Mouse (Mus musculus) midbrain, embryonic 12.5 days (tissue): ENCODE results near the gene Actg2. TPM values are rescaled to one million over a fixed set of nuclear protein-coding genes. Genes with fewer than 3 reads are reported as not detected.

Source experiments
- ATAC-seq: fragments of 200-750 bp; cut with Nextera tagmentation; 2 replicates; pipeline ENCODE4 v1.8.0; 2017; ENCODE audit warnings: low read depth, moderate TSS enrichment, moderate library complexity; ENCODE audit not compliant: low FRiP score
- H3K27ac ChIP-seq: fragments of 300-500 bp; sonication (generic); replicated peaks from 2 replicates; pipeline ENCODE4 v1.5.1; 2016; ENCODE audit warnings: mild to moderate bottlenecking
- H3K27me3 ChIP-seq: fragments of 300-500 bp; sonication (generic); 2 replicates; pipeline ENCODE4 v1.6.1; 2016; ENCODE audit warnings: mild to moderate bottlenecking
- H3K36me3 ChIP-seq: fragments of 300-500 bp; sonication (generic); 2 replicates; pipeline ENCODE4 v1.6.1; 2016
- H3K4me1 ChIP-seq: fragments of 300-500 bp; sonication (generic); 2 replicates; pipeline ENCODE4 v1.6.1; 2016
- H3K4me2 ChIP-seq: fragments of 300-500 bp; sonication (generic); replicated peaks from 2 replicates; pipeline ENCODE4 v1.6.1; 2016; ENCODE audit warnings: mild to moderate bottlenecking, moderate library complexity
- H3K4me3 ChIP-seq: fragments of 300-500 bp; sonication (generic); 2 replicates; pipeline ENCODE4 v1.5.1; 2016; ENCODE audit warnings: mild to moderate bottlenecking
- H3K9ac ChIP-seq: fragments of 300-500 bp; sonication (generic); replicated peaks from 2 replicates; pipeline ENCODE4 v1.6.1; 2016; ENCODE audit warnings: mild to moderate bottlenecking, moderate library complexity
- H3K9me3 ChIP-seq: fragments of 300-500 bp; sonication (generic); 2 replicates; pipeline ENCODE4 v1.6.1; 2016; ENCODE audit warnings: mild to moderate bottlenecking
- WGBS: fragments of 180-500 bp; shearing (Covaris S2); methylation state at CpG from one replicate; pipeline ENCODE4 v1.1.7; 2016; 5-methylcytosine and 5-hydroxymethylcytosine counted together
- polyA plus RNA-seq: library from polyadenylated mRNA; unstranded; fragments of >200 nt; fragmentation: Nextera tagmentation; extraction: Ambion mirVana; gene quantifications from 2 replicates; pipeline ENCODE4 v1.2.1, GENCODE M21; 2016

Actg2 gene
- polyA plus RNA-seq, 1 experiment from 2014 or later: 6.2 TPM

DNA sequence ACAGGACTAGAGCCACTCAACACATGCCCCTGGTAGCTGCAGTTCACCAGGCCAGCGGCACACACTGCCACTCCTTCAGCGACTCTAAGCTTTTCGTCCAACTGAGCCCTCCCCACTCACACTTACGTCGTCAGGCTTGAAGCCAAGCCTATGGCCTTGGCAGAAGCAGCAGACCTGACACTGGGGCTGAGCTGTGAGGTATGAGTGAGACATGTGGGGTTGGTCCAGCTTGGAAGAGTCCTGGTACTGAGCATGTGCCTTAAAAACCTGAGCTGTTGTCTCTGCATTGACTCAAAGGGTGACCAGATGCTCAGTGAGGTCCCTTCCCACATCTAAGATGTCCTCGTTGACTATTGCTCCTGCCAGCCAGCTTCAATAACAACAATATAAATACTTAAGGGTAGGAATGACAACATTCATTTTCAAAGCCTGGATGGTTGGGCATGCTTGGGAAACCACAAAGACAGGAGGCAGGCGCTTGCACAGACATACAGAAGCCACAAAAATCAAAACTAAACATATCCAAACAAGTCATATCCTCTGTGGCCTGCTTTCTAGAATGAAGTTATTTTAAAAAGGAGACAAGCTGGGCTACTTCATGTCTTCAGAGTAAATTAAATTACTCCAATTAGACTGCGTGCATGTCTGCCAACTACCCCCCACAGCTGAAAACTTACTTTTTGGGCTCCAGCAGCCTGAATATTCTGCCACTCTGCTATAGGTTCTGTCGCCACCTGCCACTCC lies 39.9 kb downstream of the Actg2 start:
- Histone ChIP-seq H3K36me3 (peaks cover 30% of the 10 kb centered on the region), H3K4me2 (no peak overlapping the region), H3K9ac (no peak overlapping the region), H3K27ac (no peak overlapping the region), H3K9me3 (no peaks in the 10 kb centered on the region), H3K27me3 (no peaks in the 10 kb centered on the region), H3K4me3 (no peak overlapping the region), H3K4me1 (no peaks in the 10 kb centered on the region)
- WGBS: 92% methylated on average over 9 of the region's 9 CpGs
- ATAC-seq: no peak

DNA sequence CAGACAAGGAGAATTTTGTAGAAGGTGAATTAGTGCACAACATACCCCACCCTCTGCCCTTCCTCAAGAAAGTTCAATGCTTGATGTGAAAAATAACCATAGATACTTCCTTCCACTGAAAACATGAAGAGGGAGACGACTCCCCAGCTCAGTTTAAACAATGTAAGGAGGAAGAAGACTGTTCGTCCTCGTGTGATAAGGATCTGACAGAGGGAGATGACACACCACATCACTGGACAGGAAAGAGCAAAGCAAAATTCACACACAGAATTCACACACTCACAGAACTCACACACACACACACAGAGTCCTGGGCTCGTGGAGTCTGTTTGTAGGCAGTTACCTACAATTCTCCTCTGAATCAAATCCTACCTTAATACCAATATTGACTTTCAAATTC lies 45.4 kb downstream of the Actg2 start:
- Histone ChIP-seq H3K4me2 (no peak overlapping the region), H3K27ac (no peak overlapping the region), H3K27me3 (no peaks in the 10 kb centered on the region), H3K4me1 (no peaks in the 10 kb centered on the region), H3K36me3 (peaks cover 66% of the 10 kb centered on the region), H3K9me3 (no peaks in the 10 kb centered on the region), H3K4me3 (no peak overlapping the region), H3K9ac (no peak overlapping the region)
- 85% methylated on average over 4 of the region's 4 CpGs for WGBS
- no peak for ATAC-seq

DNA sequence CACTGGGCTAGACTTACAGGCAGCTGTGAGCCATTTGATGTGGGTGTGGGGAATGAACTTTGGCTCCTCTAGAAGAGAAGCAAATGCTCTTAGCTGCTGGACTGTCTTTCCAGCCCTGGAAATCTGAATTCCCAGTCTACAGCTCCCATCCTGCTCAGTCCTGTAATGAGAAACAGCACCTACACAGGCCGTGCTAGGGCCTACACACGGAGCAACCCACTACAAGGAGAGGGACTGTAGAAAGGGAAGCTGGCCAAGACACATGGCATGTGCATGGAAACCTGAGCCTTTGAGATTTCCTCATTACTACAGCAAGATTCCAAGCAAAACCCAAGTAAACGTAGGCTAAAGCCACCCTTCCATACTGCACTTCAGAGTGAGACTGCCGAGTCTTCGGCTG lies 47.9 kb downstream of the Actg2 start:
- Histone ChIP-seq H3K9me3 (no peaks in the 10 kb centered on the region), H3K36me3 (peaks cover 66% of the 10 kb centered on the region), H3K4me3 (no peak overlapping the region), H3K27me3 (no peaks in the 10 kb centered on the region), H3K4me1 (no peaks in the 10 kb centered on the region), H3K9ac (no peak overlapping the region), H3K27ac (no peak overlapping the region), H3K4me2 (no peak overlapping the region)
- ATAC-seq: no peak
- WGBS: 88% methylated on average over 5 of the region's 5 CpGs

DNA sequence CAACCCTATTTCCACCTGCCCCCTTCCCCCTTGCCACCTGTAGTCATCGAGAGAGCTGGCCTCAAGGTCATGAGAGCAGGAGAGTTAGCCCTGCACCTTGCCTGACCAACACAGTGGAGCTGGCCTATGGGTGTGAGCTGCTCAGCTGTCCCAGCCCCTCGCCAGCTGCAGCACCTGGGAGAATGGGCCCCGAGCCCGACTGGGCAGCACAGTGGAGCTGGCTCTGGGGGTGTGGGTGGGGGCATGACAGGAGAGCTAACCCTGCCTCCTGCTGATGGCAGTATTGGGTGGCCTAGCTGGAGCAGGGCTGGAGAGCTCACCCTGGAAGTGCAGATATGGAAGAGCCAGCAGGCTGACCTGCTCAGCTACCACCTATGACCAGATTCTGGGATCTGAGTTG lies 48.8 kb downstream of the Actg2 start:
- ATAC-seq: no peak
- no peak overlapping the region for H3K4me3 ChIP-seq
- H3K9me3 ChIP-seq: no peaks in the 10 kb centered on the region
- no peak overlapping the region for H3K4me2 ChIP-seq
- H3K36me3 ChIP-seq: peaks cover 70% of the 10 kb centered on the region
- no peak overlapping the region for H3K27ac ChIP-seq
- no peaks in the 10 kb centered on the region for H3K4me1 ChIP-seq
- H3K9ac ChIP-seq: no peak overlapping the region
- WGBS: 86% methylated on average over 4 of the region's 4 CpGs
- H3K27me3 ChIP-seq: no peaks in the 10 kb centered on the region

DNA sequence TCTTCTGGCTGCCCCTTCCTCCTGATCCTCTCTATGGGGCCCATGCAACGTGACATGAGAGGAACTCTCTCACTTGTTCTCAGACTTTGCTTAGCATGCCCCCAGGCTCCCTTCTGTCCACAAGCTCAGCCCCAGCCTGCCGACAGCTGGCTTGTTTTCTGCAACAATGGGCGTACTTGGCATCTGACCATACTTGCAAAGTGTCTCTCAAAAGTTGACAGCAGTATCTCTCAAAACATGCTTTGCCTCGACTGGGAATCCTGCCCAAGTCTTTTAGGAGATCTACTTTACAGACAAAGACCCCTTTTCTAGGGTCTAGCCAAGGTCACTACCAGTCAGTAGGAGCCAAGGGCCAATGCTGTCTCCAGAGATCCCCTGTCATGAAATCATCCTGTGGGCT lies 50.2 kb downstream of the Actg2 start:
- Histone ChIP-seq H3K36me3 (peaks cover 85% of the 10 kb centered on the region), H3K27me3 (no peaks in the 10 kb centered on the region), H3K9ac (no peak overlapping the region), H3K4me1 (no peaks in the 10 kb centered on the region), H3K9me3 (no peaks in the 10 kb centered on the region), H3K27ac (no peak overlapping the region), H3K4me3 (no peak overlapping the region), H3K4me2 (no peak overlapping the region)
- no peak for ATAC-seq
- 85% methylated on average over 4 of the region's 4 CpGs for WGBS

DNA sequence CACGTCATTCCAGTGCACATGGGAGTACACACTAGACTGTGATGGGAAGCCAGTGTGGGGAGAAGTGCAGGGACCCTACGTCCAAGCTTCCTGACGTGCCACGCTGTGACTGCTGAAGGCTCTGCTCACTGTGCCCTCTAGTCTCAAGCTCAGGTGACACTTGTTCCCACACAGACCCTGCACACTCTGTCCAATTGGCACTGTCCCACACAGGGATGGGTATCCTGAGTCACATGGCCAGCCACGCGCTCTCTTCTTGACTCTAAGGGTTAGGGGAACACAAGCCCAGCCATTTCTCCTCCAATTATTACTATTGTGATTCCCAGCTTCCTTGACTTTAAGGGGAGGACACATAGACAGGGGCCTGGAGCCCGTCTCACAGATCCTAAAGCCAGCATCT lies 52.3 kb downstream of the Actg2 start:
- no peak overlapping the region for H3K27ac ChIP-seq
- no peak overlapping the region for H3K9ac ChIP-seq
- WGBS: 93% methylated on average over 7 of the region's 7 CpGs
- ATAC-seq: no peak
- no peak overlapping the region for H3K4me3 ChIP-seq
- no peak overlapping the region for H3K4me2 ChIP-seq
- H3K27me3 ChIP-seq: no peaks in the 10 kb centered on the region
- H3K36me3 ChIP-seq: peaks cover 82% of the 10 kb centered on the region
- no peaks in the 10 kb centered on the region for H3K4me1 ChIP-seq
- H3K9me3 ChIP-seq: no peaks in the 10 kb centered on the region

DNA sequence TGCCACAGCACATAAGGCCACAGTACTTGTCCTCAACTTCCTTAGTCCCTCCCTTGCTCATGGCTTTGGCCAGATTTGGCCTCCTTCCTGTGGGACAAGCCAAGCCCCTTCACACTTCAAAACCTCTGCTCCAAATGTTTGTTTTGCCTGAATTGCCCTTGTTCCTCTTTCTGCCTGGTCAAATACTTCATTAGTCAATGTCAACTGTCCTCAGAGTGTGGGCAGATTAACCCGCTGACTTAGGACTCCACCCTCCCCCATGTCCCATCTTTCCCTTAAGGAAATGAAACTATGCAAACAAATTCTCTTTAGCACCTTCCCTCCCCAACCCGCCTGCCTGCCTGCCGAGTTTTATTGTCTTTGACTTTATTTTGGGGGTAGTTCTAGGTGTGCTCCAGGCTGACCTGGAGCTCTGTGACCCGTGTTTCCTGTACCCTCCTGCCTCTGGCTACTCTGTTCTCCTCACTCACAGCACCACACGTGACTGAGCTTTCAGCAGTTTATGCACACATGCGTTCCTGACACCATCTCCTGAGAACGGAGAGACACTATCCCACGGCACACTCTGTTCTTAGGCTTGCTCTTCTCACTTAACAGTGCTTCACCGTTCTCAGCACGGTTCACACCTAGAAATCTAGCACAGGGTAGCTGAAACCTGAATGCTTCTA lies 53.5 kb downstream of the Actg2 start:
- no peak for ATAC-seq
- H3K4me3 ChIP-seq: no peak overlapping the region
- H3K4me2 ChIP-seq: no peak overlapping the region
- H3K4me1 ChIP-seq: no peaks in the 10 kb centered on the region
- H3K36me3 ChIP-seq: peaks cover 70% of the 10 kb centered on the region
- no peaks in the 10 kb centered on the region for H3K27me3 ChIP-seq
- no peak overlapping the region for H3K27ac ChIP-seq
- WGBS: 83% methylated on average over 10 of the region's 10 CpGs
- no peaks in the 10 kb centered on the region for H3K9me3 ChIP-seq
- no peak overlapping the region for H3K9ac ChIP-seq

DNA sequence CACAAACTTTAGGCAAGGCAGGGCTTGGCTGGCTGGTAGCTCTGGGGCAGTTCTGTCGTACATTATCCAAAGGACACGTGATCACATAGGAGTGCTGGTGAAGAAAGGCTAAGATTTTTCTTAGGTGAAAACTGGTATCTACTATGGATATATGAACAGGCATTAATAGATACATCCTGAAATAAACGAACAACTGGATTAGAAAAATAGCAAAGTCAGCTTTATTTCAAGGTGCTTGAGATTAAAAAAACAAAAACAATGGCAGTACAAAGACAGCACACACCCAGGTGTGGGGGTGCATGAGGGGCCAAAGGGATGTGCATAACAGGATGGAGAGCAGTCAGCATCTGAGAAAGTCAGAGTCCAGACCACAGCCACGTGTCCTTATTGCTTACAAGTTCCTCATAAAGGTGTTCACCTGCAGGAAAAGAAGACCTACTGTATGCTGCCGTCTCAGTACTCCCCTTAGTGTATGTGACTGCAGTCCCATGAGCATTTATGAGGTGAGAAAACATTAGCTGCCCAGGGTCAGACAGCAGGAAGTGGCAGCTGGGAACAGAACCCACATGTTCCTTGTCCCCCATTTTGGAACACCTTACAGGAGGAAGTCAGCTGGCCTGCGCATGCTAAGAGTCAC lies 55.9 kb downstream of the Actg2 start:
- Histone ChIP-seq H3K27me3 (no peaks in the 10 kb centered on the region), H3K9me3 (no peaks in the 10 kb centered on the region), H3K4me2 (no peak overlapping the region), H3K4me1 (no peaks in the 10 kb centered on the region), H3K36me3 (peaks cover 46% of the 10 kb centered on the region), H3K27ac (no peak overlapping the region), H3K9ac (no peak overlapping the region), H3K4me3 (no peak overlapping the region)
- WGBS: 90% methylated on average over 6 of the region's 6 CpGs
- no peak for ATAC-seq

DNA sequence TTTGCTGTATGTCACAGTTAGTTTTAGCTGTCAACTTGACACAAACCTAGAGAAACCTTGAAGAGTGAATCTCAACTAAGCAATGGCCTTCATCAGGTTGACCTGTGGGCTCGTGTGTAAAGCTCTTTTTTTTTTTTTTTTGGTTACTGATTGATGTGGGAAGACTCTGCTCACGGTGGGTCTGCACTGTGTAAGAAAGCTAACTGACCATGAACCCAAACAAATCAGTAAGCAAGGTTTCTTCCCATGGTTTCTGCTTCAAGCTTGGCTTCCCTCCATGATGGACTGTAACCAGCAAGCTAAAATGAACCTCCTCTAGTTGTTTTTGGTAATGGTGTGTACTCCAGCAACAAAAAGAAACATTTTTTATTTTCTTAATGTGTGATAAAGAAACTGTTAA lies 56.9 kb downstream of the Actg2 start:
- Histone ChIP-seq H3K4me2 (no peak overlapping the region), H3K27me3 (no peaks in the 10 kb centered on the region), H3K36me3 (peaks cover 39% of the 10 kb centered on the region), H3K4me1 (no peaks in the 10 kb centered on the region), H3K9ac (no peak overlapping the region), H3K27ac (no peak overlapping the region), H3K9me3 (no peaks in the 10 kb centered on the region), H3K4me3 (no peak overlapping the region)
- no peak for ATAC-seq
- WGBS: 79% methylated on average over 2 of the region's 2 CpGs

DNA sequence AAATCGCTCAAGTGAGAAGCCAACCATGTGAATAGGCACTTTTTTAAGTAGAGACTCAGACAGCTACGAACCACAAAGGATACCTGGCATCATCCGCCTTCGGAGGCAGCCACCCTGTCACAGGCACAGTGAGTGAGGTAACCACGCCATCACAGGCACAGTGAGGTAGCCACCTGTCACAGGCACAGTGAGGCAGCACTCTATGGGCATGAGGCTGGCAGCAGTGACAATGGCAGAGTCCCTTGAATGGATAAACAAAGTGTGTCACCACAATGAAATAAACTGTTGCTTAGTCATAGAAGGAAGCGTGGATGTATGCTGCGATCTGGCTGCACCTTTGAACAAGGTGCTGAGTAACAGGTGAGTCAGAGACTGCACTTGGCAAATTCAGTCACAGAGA lies 57.4 kb downstream of the Actg2 start:
- Histone ChIP-seq H3K27ac (no peak overlapping the region), H3K4me3 (no peak overlapping the region), H3K36me3 (peaks cover 39% of the 10 kb centered on the region), H3K4me2 (no peak overlapping the region), H3K27me3 (no peaks in the 10 kb centered on the region), H3K9me3 (no peaks in the 10 kb centered on the region), H3K9ac (no peak overlapping the region), H3K4me1 (no peaks in the 10 kb centered on the region)
- no peak for ATAC-seq
- 94% methylated on average over 7 of the region's 7 CpGs for WGBS

DNA sequence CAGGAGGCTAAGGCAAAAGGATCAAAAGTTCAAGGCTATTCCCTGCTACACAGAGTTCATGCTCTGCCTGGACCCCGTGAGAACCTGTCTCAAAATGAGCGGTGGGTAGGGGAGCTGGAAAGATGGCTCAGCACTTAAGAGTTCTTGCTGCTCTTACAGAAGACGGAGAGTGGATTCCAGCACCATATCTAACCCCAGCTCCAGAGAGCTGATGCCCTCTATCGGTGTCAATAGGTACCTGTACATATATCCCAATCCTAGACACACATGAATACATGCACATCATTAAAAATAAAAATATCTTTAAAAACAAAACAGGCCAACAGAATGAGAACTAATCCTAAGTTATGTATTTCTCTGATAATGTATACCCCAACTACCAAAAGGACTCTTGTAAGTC lies 57.8 kb downstream of the Actg2 start:
- H3K27me3 ChIP-seq: no peaks in the 10 kb centered on the region
- no peak overlapping the region for H3K9ac ChIP-seq
- WGBS: 72% methylated on average over 4 of the region's 4 CpGs
- no peaks in the 10 kb centered on the region for H3K9me3 ChIP-seq
- no peak overlapping the region for H3K27ac ChIP-seq
- H3K4me3 ChIP-seq: no peak overlapping the region
- no peak overlapping the region for H3K4me2 ChIP-seq
- H3K4me1 ChIP-seq: no peaks in the 10 kb centered on the region
- no peak for ATAC-seq
- H3K36me3 ChIP-seq: peaks cover 39% of the 10 kb centered on the region

DNA sequence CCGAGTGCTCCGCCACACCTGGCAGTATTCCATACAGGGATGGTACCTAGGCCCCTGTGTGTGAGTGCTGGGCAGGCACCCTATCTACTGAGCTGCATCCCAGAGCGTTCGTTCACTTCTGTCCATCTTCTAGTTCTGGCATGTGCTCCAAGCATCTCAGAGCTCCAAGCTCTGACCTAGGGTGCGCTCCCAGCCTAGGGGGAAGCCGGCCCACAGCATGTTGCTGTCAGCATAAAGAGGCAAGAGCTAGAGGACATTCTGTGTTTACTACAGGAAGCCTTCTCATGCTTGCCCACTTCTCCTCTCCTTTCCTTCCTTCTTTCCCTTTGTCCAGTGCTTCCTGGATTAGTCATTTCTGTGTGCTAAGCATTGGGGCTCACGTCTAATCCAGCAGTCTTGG lies 60.6 kb downstream of the Actg2 start:
- Histone ChIP-seq H3K27ac (no peak overlapping the region), H3K27me3 (no peaks in the 10 kb centered on the region), H3K4me2 (no peak overlapping the region), H3K9me3 (no peaks in the 10 kb centered on the region), H3K36me3 (peaks cover 12% of the 10 kb centered on the region), H3K9ac (no peak overlapping the region), H3K4me3 (no peak overlapping the region), H3K4me1 (no peaks in the 10 kb centered on the region)
- WGBS: 85% methylated on average over 7 of the region's 7 CpGs
- ATAC-seq: no peak
